Mouse (Mus musculus) forebrain, embryonic 16.5 days (tissue): Measurements from ENCODE around the gene Lyl1. TPM values are rescaled to one million over a fixed set of nuclear protein-coding genes. Genes with fewer than 3 reads are reported as not detected.

Experiments
- ATAC-seq: fragments of 200-750 bp; cut with Nextera tagmentation; 2 replicates; pipeline ENCODE4 v1.8.0; 2017; ENCODE audit warnings: mild to moderate bottlenecking, moderate library complexity
- H3K27ac ChIP-seq: fragments of 300-500 bp; sonication (generic); 2 replicates; pipeline ENCODE4 v1.5.1; 2014; ENCODE audit warnings: low read length, control low read depth
- H3K27me3 ChIP-seq: fragments of 300-500 bp; sonication (generic); replicated peaks from 2 replicates; pipeline ENCODE4 v1.6.1; 2014; ENCODE audit warnings: low read length; ENCODE audit not compliant: control insufficient read depth, insufficient read depth
- H3K36me3 ChIP-seq: fragments of 300-500 bp; sonication (generic); 2 replicates; pipeline ENCODE4 v1.6.1; 2014; ENCODE audit not compliant: control insufficient read depth, insufficient read depth
- H3K4me1 ChIP-seq: fragments of 300-500 bp; sonication (generic); replicated peaks from 2 replicates; pipeline ENCODE4 v1.6.1; 2014; ENCODE audit warnings: low read length; ENCODE audit not compliant: control insufficient read depth, insufficient read depth
- H3K4me2 ChIP-seq: fragments of 300-500 bp; sonication (generic); 2 replicates; pipeline ENCODE4 v1.6.1; 2014; ENCODE audit warnings: mild to moderate bottlenecking, low read length, control low read depth
- H3K4me3 ChIP-seq: fragments of 300-500 bp; sonication (generic); replicated peaks from 2 replicates; pipeline ENCODE4 v1.5.1; 2014; ENCODE audit warnings: mild to moderate bottlenecking, low read length, control low read depth
- H3K9ac ChIP-seq: fragments of 300-500 bp; sonication (generic); replicated peaks from 2 replicates; pipeline ENCODE4 v1.6.1; 2014; ENCODE audit warnings: low read depth, low read length, control low read depth
- H3K9me3 ChIP-seq: fragments of 300-500 bp; sonication (generic); 2 replicates; pipeline ENCODE4 v1.6.1; 2016; ENCODE audit warnings: low read length; ENCODE audit not compliant: control insufficient read depth
- WGBS: fragments of 180-500 bp; shearing (Covaris S2); extraction: QIAGEN DNeasy Blood & Tissue Kit; methylation state at CpG from one replicate; pipeline ENCODE4 v1.1.7; 2014; 5-methylcytosine and 5-hydroxymethylcytosine counted together
- polyA plus RNA-seq: library from polyadenylated mRNA; unstranded; fragments of >200 nt; fragmentation: Nextera tagmentation; extraction: Ambion mirVana; gene quantifications from 2 replicates; pipeline ENCODE4 v1.2.1, GENCODE M21; 2015

The Lyl1 gene
- polyA plus RNA-seq, 1 experiment from 2014 or later = 2.6 TPM

DNA sequence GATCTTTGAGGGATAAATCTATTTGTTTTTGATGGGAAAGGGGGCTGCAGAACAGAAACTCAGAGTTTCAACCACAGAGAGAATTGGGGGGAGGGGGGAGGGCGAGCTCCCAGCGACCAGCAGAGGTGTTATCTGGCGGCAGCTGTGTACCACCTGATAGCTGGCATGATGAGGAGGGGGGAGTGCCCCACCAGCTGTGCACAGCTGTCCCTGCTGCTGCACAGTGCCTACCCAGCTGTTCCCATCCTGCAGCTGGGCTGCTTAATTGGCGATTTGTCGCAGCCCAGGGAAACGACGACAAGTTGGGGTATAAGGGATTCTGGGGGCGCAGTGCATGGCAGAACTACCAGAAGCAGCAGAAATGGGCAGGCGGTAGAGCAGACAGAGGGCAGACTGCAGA lies 23.4 kb downstream of the Lyl1 start:
- no peak overlapping the region for H3K4me2 ChIP-seq
- H3K4me3 ChIP-seq = no peak overlapping the region
- no peaks in the 10 kb centered on the region for H3K9me3 ChIP-seq
- 47% methylated on average over 9 of the region's 9 CpGs for WGBS
- H3K27ac ChIP-seq = peak overlapping the region; percentile 93
- H3K9ac ChIP-seq = no peak overlapping the region
- no peak for ATAC-seq
- no peaks in the 10 kb centered on the region for H3K27me3 ChIP-seq
- H3K36me3 ChIP-seq = peaks cover 11% of the 10 kb centered on the region
- H3K4me1 ChIP-seq = peaks cover 57% of the 10 kb centered on the region

DNA sequence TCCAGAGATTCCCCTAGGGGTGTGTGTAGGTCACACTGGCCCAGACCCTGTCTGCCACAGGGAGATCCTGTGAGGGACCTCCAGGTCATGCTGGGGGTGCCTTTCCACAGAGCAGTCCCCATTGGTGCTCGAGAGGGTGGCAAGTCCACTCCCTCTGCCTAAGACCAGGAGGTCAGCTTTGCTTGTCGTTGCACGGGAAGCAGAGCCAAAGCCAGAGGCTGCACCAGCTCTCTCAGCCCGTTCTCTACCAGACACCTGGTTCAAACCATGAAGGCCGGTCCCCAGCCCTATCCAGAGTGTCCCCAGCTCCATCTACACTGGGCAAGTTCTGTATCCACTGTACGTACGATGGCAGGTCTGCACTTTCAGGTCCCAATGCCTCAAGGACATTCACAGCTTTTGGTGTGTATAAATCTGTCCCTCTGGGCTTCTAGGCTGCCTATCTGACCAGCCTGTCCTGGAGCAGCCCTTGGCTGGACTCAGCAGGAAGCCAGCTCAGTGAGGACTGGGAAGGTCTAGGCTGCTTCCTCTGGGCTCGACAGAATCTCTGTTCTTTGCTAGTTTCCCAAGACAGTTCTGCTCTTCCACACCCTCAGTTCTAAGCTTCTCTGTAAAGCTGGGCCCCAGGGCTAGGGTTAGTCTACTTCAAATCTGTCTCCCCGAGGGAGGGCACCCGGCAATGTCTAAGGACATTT lies 24.1 kb downstream of the Lyl1 start:
- Histone ChIP-seq H3K4me2 (no peak overlapping the region), H3K27ac (peak overlapping the region; percentile 93), H3K27me3 (no peaks in the 10 kb centered on the region), H3K36me3 (peaks cover 11% of the 10 kb centered on the region), H3K9ac (peak overlapping the region; percentile 32), H3K4me3 (no peak overlapping the region), H3K4me1 (peaks cover 64% of the 10 kb centered on the region), H3K9me3 (no peaks in the 10 kb centered on the region)
- WGBS = 57% methylated on average over 10 of the region's 10 CpGs
- no peak for ATAC-seq

DNA sequence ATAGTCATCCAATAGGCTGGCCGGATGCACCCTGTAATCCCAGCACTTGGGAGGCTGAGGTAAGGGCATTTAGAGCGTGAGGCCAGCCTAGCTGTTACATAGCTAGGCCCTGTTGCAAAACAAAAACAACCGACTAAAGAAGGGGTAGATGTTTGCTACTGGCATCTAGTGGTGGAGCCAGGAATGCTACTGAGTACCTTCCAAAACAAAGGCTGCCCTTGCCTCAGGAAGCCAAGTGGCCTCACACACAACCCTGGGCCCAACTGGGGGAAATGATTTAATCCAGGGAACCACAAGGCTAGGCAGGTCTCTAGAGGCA lies 24.6 kb downstream of the Lyl1 start:
- H3K36me3 ChIP-seq = peaks cover 11% of the 10 kb centered on the region
- H3K4me2 ChIP-seq = no peak overlapping the region
- H3K9me3 ChIP-seq = no peaks in the 10 kb centered on the region
- no peak overlapping the region for H3K4me3 ChIP-seq
- ATAC-seq = no peak
- H3K27me3 ChIP-seq = no peaks in the 10 kb centered on the region
- 6% methylated on average over 3 of the region's 3 CpGs for WGBS
- H3K4me1 ChIP-seq = peaks cover 69% of the 10 kb centered on the region
- peak overlapping the region; percentile 93 for H3K27ac ChIP-seq
- H3K9ac ChIP-seq = no peak overlapping the region

DNA sequence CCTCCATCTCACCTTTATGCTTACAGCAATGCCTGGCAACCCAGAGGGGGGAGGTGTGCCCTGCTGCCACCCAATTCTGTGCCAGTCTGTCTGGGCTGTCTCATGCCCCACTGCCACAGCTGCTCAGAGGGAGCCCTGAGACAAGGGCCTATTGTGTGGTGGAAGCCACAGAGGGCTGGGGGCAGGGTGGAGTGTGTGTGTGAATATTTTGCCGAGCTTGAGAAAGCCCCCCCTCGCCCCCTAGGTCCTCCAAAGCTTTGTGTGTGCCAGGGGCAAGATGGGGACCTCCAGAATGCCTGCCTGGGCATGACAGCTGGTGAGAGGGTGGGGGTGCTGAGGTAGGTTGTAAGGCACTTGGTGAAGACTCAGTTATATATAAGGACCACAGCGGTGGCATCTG lies 27.2 kb downstream of the Lyl1 start:
- H3K9ac ChIP-seq = peak overlapping the region; percentile 31; the same call in 1 of the 2 replicates
- H3K9me3 ChIP-seq = no peaks in the 10 kb centered on the region
- H3K27me3 ChIP-seq = no peaks in the 10 kb centered on the region
- 31% methylated on average over 3 of the region's 3 CpGs for WGBS
- peaks cover 83% of the 10 kb centered on the region for H3K4me1 ChIP-seq
- peak; percentile 75 for ATAC-seq
- H3K4me2 ChIP-seq = no peak overlapping the region
- H3K4me3 ChIP-seq = no peak overlapping the region
- peak overlapping the region; percentile 95 for H3K27ac ChIP-seq
- peaks cover 9% of the 10 kb centered on the region for H3K36me3 ChIP-seq

DNA sequence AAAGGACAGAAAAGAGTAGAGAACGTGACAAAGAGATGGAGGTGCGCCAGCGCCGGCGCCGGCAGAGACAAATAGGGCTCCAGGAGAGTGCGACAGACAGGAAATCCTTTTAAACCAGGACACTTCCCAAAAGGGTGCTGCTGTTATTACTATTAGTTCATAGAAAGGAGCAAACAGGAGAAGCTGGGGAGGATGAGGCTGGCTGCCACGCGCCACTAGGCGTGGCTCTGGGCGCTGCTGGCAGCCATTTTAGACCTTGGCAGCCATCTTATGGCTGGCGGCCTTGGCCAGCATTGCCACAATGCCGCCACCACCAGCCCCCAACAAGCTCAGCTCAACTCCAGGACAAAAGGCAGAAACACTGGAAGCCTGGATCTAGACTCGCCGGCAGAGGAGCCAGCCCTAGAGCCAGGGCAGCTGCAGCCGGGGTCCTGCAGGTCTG lies 28.7 kb downstream of the Lyl1 start:
- Histone ChIP-seq H3K9ac (peak overlapping the region; percentile 57), H3K27ac (peak overlapping the region; percentile 95), H3K4me3 (no peak overlapping the region), H3K4me2 (peak overlapping the region; percentile 40), H3K9me3 (no peaks in the 10 kb centered on the region), H3K4me1 (peaks cover 83% of the 10 kb centered on the region), H3K27me3 (no peaks in the 10 kb centered on the region), H3K36me3 (peaks cover 9% of the 10 kb centered on the region)
- 66% methylated on average over 16 of the region's 16 CpGs for WGBS
- peak; percentile 21; the same call in 1 of the 2 replicates for ATAC-seq

DNA sequence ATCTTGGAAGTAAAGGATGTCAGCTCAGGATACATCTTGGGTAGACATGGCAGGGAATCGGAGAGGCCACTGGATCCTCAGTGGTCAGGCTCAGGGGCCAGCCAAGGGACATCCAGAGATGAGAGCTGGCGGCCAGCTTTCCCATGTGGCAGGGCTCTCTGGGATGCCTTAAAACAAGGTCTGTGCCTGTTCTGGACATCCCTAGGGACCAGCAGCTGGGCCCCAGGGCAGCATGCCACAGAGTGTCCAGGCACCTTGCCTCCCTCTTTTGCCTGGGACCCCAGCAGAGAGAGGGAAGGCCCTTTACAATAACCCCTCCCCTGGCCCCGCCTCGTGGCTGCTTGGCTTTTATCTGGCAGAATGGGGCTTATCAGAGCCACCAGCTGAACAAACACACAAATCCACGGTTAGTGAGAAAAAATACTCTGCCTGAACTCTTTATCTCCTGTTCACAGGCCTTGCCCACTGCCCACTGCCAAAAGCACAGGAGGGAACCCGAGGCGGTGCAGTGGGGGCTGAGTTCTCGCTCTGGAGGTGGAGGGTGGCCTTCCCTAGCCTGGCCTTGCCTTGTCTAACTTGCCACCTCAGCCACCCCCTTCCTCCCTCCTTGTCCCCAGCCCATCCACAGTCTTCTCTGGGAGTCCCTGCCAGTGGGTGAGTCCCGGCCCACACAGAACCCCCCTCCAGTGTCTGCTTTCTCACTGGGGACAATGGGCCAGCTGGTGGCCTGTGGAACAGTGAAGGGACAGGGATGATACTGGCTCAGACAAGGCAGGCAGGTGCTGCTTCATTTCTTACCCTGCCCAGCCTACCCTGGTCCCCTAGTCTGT lies 29.5 kb downstream of the Lyl1 start:
- peaks cover 9% of the 10 kb centered on the region for H3K36me3 ChIP-seq
- H3K27ac ChIP-seq = peak overlapping the region; percentile 95
- no peaks in the 10 kb centered on the region for H3K27me3 ChIP-seq
- H3K4me2 ChIP-seq = peak overlapping the region; percentile 40
- peak; percentile 24 for ATAC-seq
- H3K9me3 ChIP-seq = no peaks in the 10 kb centered on the region
- 15% methylated on average over 9 of the region's 9 CpGs for WGBS
- peak overlapping the region; percentile 57 for H3K9ac ChIP-seq
- H3K4me1 ChIP-seq = peaks cover 83% of the 10 kb centered on the region
- no peak overlapping the region for H3K4me3 ChIP-seq

DNA sequence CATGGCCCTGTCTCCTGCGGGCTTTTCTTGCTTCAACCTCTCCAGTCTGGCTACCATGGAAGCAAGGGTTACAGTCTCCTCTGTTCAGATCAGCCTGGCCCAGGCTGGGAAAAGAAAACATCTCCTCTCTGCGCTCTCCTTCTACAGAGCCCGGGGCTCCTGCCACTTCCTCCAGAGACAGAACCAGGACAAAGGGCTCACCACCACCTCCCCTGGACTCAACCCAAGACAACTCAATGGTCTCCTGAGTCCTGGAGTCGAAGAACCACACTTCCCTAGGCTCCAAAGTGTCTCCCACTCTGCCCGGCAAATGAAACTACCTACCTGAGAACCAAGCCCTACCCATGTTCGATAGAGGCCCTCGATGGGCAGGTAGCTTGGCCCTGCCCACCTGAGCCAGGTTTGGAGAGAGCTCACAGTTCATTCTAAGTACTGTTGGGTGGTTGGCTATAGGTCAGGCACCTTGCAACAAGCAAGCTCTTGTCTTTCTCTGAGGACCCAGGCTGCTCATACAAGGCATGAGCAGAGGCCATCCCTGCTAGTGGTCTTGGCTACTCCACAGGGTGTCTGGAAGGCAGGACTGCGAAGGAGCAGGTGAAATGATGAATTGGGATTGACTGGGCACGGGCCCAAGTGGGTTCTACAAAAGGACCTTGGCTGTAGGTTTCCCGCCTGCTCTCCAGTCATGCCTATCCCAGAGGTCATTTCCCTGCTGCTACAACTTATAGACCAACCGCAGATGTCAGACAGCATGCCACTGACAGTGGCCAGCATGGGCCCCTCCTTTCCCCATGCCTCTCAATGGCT lies 30.3 kb downstream of the Lyl1 start:
- H3K4me2 ChIP-seq = no peak overlapping the region
- 56% methylated on average over 11 of the region's 11 CpGs for WGBS
- no peak overlapping the region for H3K4me3 ChIP-seq
- no peaks in the 10 kb centered on the region for H3K9me3 ChIP-seq
- no peaks in the 10 kb centered on the region for H3K27me3 ChIP-seq
- peaks cover 87% of the 10 kb centered on the region for H3K4me1 ChIP-seq
- ATAC-seq = no peak
- H3K9ac ChIP-seq = peak overlapping the region; percentile 57
- H3K36me3 ChIP-seq = peaks cover 2% of the 10 kb centered on the region; the same call in 1 of the 2 replicates
- H3K27ac ChIP-seq = peak overlapping the region; percentile 95

DNA sequence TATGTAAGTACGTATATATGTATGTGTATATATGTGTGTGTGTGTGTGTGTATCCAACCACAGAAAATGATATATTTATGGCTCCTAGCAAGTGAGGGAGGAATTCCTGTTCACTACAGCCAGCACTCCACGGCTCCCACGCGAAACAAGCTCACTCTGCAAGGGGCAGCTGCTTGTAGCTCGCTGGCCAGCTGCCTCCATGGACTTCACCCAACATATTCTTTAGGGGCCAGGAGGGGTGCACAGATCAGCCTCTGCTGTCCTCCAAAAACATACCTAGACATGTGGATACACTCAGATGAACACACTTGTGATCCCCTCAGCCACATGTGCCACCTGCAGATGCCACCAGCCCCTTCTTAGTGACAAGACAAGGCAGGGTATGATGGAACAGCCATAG lies 31.3 kb downstream of the Lyl1 start:
- 45% methylated on average over 5 of the region's 5 CpGs for WGBS
- no peak overlapping the region for H3K4me3 ChIP-seq
- no peak for ATAC-seq
- no peak overlapping the region for H3K9ac ChIP-seq
- peaks cover 94% of the 10 kb centered on the region for H3K4me1 ChIP-seq
- no peaks in the 10 kb centered on the region for H3K36me3 ChIP-seq
- peak overlapping the region; percentile 68 for H3K27ac ChIP-seq
- H3K9me3 ChIP-seq = no peaks in the 10 kb centered on the region
- H3K27me3 ChIP-seq = no peaks in the 10 kb centered on the region
- H3K4me2 ChIP-seq = no peak overlapping the region

DNA sequence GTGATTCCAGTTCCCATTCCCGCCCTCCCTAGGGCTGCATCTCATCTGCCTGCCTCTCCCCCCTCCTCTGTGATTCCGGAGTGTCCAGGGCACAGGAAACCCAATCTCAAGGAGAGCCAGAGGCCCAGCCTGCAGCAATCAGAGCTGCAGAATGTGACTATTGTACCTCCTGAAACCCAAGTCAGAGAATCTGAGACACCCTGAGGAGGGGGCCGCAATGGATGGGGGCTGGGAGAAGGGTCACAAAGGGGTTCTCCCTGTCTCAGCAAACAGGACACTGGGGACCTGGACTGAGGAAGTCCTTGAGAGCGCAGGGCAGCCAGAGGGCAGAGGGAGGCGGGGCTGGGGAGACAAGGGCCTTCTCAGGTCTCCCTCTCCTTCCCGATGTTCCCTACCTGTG lies 31.7 kb downstream of the Lyl1 start:
- peak overlapping the region; percentile 15; the same call in 1 of the 2 replicates for H3K9ac ChIP-seq
- 49% methylated on average over 6 of the region's 6 CpGs for WGBS
- ATAC-seq = no peak

More for the DNA sequence above, 31.7 kb downstream of the Lyl1 start:
- Histone ChIP-seq H3K27ac (peak overlapping the region; percentile 68), H3K36me3 (no peaks in the 10 kb centered on the region), H3K4me3 (no peak overlapping the region), H3K9me3 (no peaks in the 10 kb centered on the region), H3K4me2 (no peak overlapping the region), H3K4me1 (peaks cover 95% of the 10 kb centered on the region), H3K27me3 (no peaks in the 10 kb centered on the region)
